Mouse (Mus musculus) forebrain, embryonic 12.5 days (tissue): ENCODE data around the gene Aldoc. TPM values are rescaled to one million over a fixed set of nuclear protein-coding genes. Genes with fewer than 3 reads are reported as not detected.

Experiments used
- ATAC-seq: fragments of 200-750 bp; cut with Nextera tagmentation; 2 replicates; pipeline ENCODE4 v1.8.0; 2017; ENCODE audit warnings: moderate TSS enrichment; ENCODE audit not compliant: low FRiP score
- H3K27ac ChIP-seq: fragments of 300-500 bp; sonication (generic); 2 replicates; pipeline ENCODE4 v1.5.1; 2016; ENCODE audit warnings: mild to moderate bottlenecking
- H3K27me3 ChIP-seq: fragments of 300-500 bp; sonication (generic); 2 replicates; pipeline ENCODE4 v1.6.1; 2016; ENCODE audit warnings: mild to moderate bottlenecking
- H3K36me3 ChIP-seq: fragments of 300-500 bp; sonication (generic); replicated peaks from 2 replicates; pipeline ENCODE4 v1.6.1; 2016; ENCODE audit warnings: mild to moderate bottlenecking
- H3K4me1 ChIP-seq: fragments of 300-500 bp; sonication (generic); 2 replicates; pipeline ENCODE4 v1.6.1; 2016
- H3K4me2 ChIP-seq: fragments of 300-500 bp; sonication (generic); 2 replicates; pipeline ENCODE4 v1.6.1; 2016; ENCODE audit warnings: mild to moderate bottlenecking, moderate library complexity
- H3K4me3 ChIP-seq: fragments of 300-500 bp; sonication (generic); replicated peaks from 2 replicates; pipeline ENCODE4 v1.5.1; 2016; ENCODE audit warnings: mild to moderate bottlenecking
- H3K9ac ChIP-seq: fragments of 300-500 bp; sonication (generic); 2 replicates; pipeline ENCODE4 v1.6.1; 2016; ENCODE audit warnings: mild to moderate bottlenecking
- H3K9me3 ChIP-seq: fragments of 300-500 bp; sonication (generic); 2 replicates; pipeline ENCODE4 v1.6.1; 2016
- WGBS: fragments of 180-500 bp; shearing (Covaris S2); methylation state at CpG from one replicate; pipeline ENCODE4 v1.1.7; 2016; 5-methylcytosine and 5-hydroxymethylcytosine counted together
- polyA plus RNA-seq: library from polyadenylated mRNA; unstranded; fragments of >200 nt; fragmentation: Nextera tagmentation; extraction: Ambion mirVana; gene quantifications from 2 replicates; pipeline ENCODE4 v1.2.1, GENCODE M21; 2016

Gene Aldoc
- polyA plus RNA-seq, 1 experiment from 2014 or later: 26.9 TPM

- Histone ChIP-seq H3K36me3 (no peaks in the 10 kb centered on the region; the same call in 1 of the 2 replicates), H3K4me2 (no peak overlapping the region), H3K4me3 (no peak overlapping the region), H3K27ac (no peak overlapping the region), H3K9me3 (no peaks in the 10 kb centered on the region), H3K9ac (no peak overlapping the region), H3K4me1 (no peaks in the 10 kb centered on the region), H3K27me3 (0 out of 2 replicates have a peak, but pooled peaks cover 4% of the 10 kb centered on the region)
- 88% methylated on average over 6 of the region's 6 CpGs for WGBS
- ATAC-seq: no peak
These were observed 32.1 kb downstream of the Aldoc start for GRCm38 (mm10) chr11:78354905-78355304.

- Histone ChIP-seq H3K4me3 (no peak overlapping the region), H3K36me3 (no peaks in the 10 kb centered on the region), H3K4me2 (no peak overlapping the region), H3K9ac (no peak overlapping the region), H3K27ac (no peak overlapping the region), H3K9me3 (no peaks in the 10 kb centered on the region), H3K4me1 (peaks cover 1% of the 10 kb centered on the region; the same call in 1 of the 2 replicates), H3K27me3 (0 out of 2 replicates have a peak, but pooled peaks cover 4% of the 10 kb centered on the region)
- 32% methylated on average over 4 of the region's 4 CpGs for WGBS
- ATAC-seq: no peak
These were observed 32.9 kb downstream of the Aldoc start for GRCm38 (mm10) chr11:78355471-78356238.

GRCm38 (mm10) chr11:78358330-78359007, 35.7 kb downstream of the Aldoc start:
- no peaks in the 10 kb centered on the region for H3K36me3 ChIP-seq
- 10% methylated on average over 22 of the region's 22 CpGs for WGBS
- no peak overlapping the region for H3K27ac ChIP-seq
- ATAC-seq: no peak
- no peak overlapping the region for H3K9ac ChIP-seq
- H3K4me2 ChIP-seq: no peak overlapping the region
- H3K27me3 ChIP-seq: 0 out of 2 replicates have a peak, but pooled peaks cover 4% of the 10 kb centered on the region
- H3K9me3 ChIP-seq: no peaks in the 10 kb centered on the region
- H3K4me1 ChIP-seq: peaks cover 3% of the 10 kb centered on the region; the same call in 1 of the 2 replicates
- no peak overlapping the region for H3K4me3 ChIP-seq

- Histone ChIP-seq H3K4me2 (peak overlapping the region; percentile 46), H3K9ac (no peak overlapping the region), H3K9me3 (no peaks in the 10 kb centered on the region), H3K4me3 (peak overlapping the region; percentile 27), H3K36me3 (no peaks in the 10 kb centered on the region), H3K27ac (no peak overlapping the region), H3K4me1 (peaks cover 6% of the 10 kb centered on the region; the same call in 1 of the 2 replicates), H3K27me3 (0 out of 2 replicates have a peak, but pooled peaks cover 4% of the 10 kb centered on the region)
- WGBS: 13% methylated on average over 13 of the region's 13 CpGs
- peak; percentile 63; the same call in 1 of the 2 replicates for ATAC-seq
These were observed 37.5 kb downstream of the Aldoc start for GRCm38 (mm10) chr11:78360125-78360788.

- Histone ChIP-seq H3K36me3 (no peaks in the 10 kb centered on the region), H3K27ac (no peak overlapping the region), H3K4me2 (peak overlapping the region; percentile 46; the same call in 1 of the 2 replicates), H3K4me3 (no peak overlapping the region), H3K27me3 (0 out of 2 replicates have a peak, but pooled peaks cover 4% of the 10 kb centered on the region), H3K9ac (no peak overlapping the region), H3K9me3 (no peaks in the 10 kb centered on the region), H3K4me1 (peaks cover 6% of the 10 kb centered on the region; the same call in 1 of the 2 replicates)
- ATAC-seq: 0 out of 2 replicates have a peak, but pooled peaks have one; percentile 4
- 68% methylated on average over 2 of the region's 2 CpGs for WGBS
These were observed 38.0 kb downstream of the Aldoc start for GRCm38 (mm10) chr11:78360789-78361131.

GRCm38 (mm10) chr11:78363309-78364007, 40.7 kb downstream of the Aldoc start:
- Histone ChIP-seq H3K9ac (no peak overlapping the region), H3K4me1 (peaks cover 6% of the 10 kb centered on the region; the same call in 1 of the 2 replicates), H3K27me3 (0 out of 2 replicates have a peak, but pooled peaks cover 3% of the 10 kb centered on the region), H3K36me3 (no peaks in the 10 kb centered on the region), H3K4me3 (no peak overlapping the region), H3K9me3 (no peaks in the 10 kb centered on the region), H3K27ac (no peak overlapping the region), H3K4me2 (no peak overlapping the region)
- ATAC-seq: no peak
- WGBS: 83% methylated on average over 13 of the region's 13 CpGs

- Histone ChIP-seq H3K4me2 (no peak overlapping the region), H3K27ac (no peak overlapping the region), H3K4me1 (peaks cover 6% of the 10 kb centered on the region; the same call in 1 of the 2 replicates), H3K27me3 (no peaks in the 10 kb centered on the region), H3K9ac (no peak overlapping the region), H3K4me3 (no peak overlapping the region), H3K36me3 (no peaks in the 10 kb centered on the region), H3K9me3 (no peaks in the 10 kb centered on the region)
- 62% methylated on average over 8 of the region's 8 CpGs for WGBS
- ATAC-seq: no peak
These were observed 41.3 kb downstream of the Aldoc start for GRCm38 (mm10) chr11:78364103-78364502.

GRCm38 (mm10) chr11:78367456-78368225, 44.9 kb downstream of the Aldoc start:
- Histone ChIP-seq H3K27me3 (no peaks in the 10 kb centered on the region), H3K36me3 (no peaks in the 10 kb centered on the region), H3K4me3 (no peak overlapping the region), H3K9me3 (no peaks in the 10 kb centered on the region), H3K27ac (no peak overlapping the region), H3K9ac (no peak overlapping the region), H3K4me1 (0 out of 2 replicates have a peak, but pooled peaks cover 5% of the 10 kb centered on the region), H3K4me2 (no peak overlapping the region)
- no peak for ATAC-seq
- WGBS: 88% methylated on average over 15 of the region's 15 CpGs

- no peak overlapping the region for H3K4me3 ChIP-seq
- H3K36me3 ChIP-seq: no peaks in the 10 kb centered on the region
- H3K27ac ChIP-seq: no peak overlapping the region
- H3K27me3 ChIP-seq: no peaks in the 10 kb centered on the region
- H3K4me2 ChIP-seq: no peak overlapping the region
- WGBS: 46% methylated on average over 1 of the region's 1 CpGs
- no peak for ATAC-seq
- 0 out of 2 replicates have a peak, but pooled peaks cover 4% of the 10 kb centered on the region for H3K4me1 ChIP-seq
- H3K9ac ChIP-seq: no peak overlapping the region
- no peaks in the 10 kb centered on the region for H3K9me3 ChIP-seq
These were observed 47.6 kb downstream of the Aldoc start for GRCm38 (mm10) chr11:78370389-78370788.

- Histone ChIP-seq H3K27me3 (no peaks in the 10 kb centered on the region), H3K4me2 (no peak overlapping the region), H3K4me1 (0 out of 2 replicates have a peak, but pooled peaks cover 4% of the 10 kb centered on the region), H3K36me3 (no peaks in the 10 kb centered on the region), H3K9me3 (no peaks in the 10 kb centered on the region), H3K27ac (no peak overlapping the region), H3K4me3 (no peak overlapping the region), H3K9ac (no peak overlapping the region)
- no peak for ATAC-seq
- 94% methylated on average over 11 of the region's 11 CpGs for WGBS
These were observed 48.9 kb downstream of the Aldoc start for GRCm38 (mm10) chr11:78371711-78372110.

- Histone ChIP-seq H3K9ac (no peak overlapping the region), H3K4me3 (no peak overlapping the region), H3K27ac (no peak overlapping the region), H3K36me3 (no peaks in the 10 kb centered on the region), H3K4me2 (no peak overlapping the region), H3K9me3 (no peaks in the 10 kb centered on the region), H3K27me3 (no peaks in the 10 kb centered on the region), H3K4me1 (0 out of 2 replicates have a peak, but pooled peaks cover 4% of the 10 kb centered on the region)
- WGBS: 89% methylated on average over 3 of the region's 3 CpGs
- no peak for ATAC-seq
These were observed 49.4 kb downstream of the Aldoc start for GRCm38 (mm10) chr11:78372166-78372565.
